Mouse (Mus musculus) midbrain, embryonic 12.5 days (tissue): ENCODE data around the gene Txn2. TPM values are rescaled to one million over a fixed set of nuclear protein-coding genes. Genes with fewer than 3 reads are reported as not detected.
A peak's percentile ranks its signal among the peaks of the same experiment; 100 is the strongest.

Source experiments
- ATAC-seq: fragments of 200-750 bp; cut with Nextera tagmentation; 2 replicates; pipeline ENCODE4 v1.8.0; 2017; ENCODE audit warnings: low read depth, moderate TSS enrichment, moderate library complexity; ENCODE audit not compliant: low FRiP score
- H3K27ac ChIP-seq: fragments of 300-500 bp; sonication (generic); replicated peaks from 2 replicates; pipeline ENCODE4 v1.5.1; 2016; ENCODE audit warnings: mild to moderate bottlenecking
- H3K27me3 ChIP-seq: fragments of 300-500 bp; sonication (generic); 2 replicates; pipeline ENCODE4 v1.6.1; 2016; ENCODE audit warnings: mild to moderate bottlenecking
- H3K36me3 ChIP-seq: fragments of 300-500 bp; sonication (generic); 2 replicates; pipeline ENCODE4 v1.6.1; 2016
- H3K4me1 ChIP-seq: fragments of 300-500 bp; sonication (generic); 2 replicates; pipeline ENCODE4 v1.6.1; 2016
- H3K4me2 ChIP-seq: fragments of 300-500 bp; sonication (generic); replicated peaks from 2 replicates; pipeline ENCODE4 v1.6.1; 2016; ENCODE audit warnings: mild to moderate bottlenecking, moderate library complexity
- H3K4me3 ChIP-seq: fragments of 300-500 bp; sonication (generic); 2 replicates; pipeline ENCODE4 v1.5.1; 2016; ENCODE audit warnings: mild to moderate bottlenecking
- H3K9ac ChIP-seq: fragments of 300-500 bp; sonication (generic); replicated peaks from 2 replicates; pipeline ENCODE4 v1.6.1; 2016; ENCODE audit warnings: mild to moderate bottlenecking, moderate library complexity
- H3K9me3 ChIP-seq: fragments of 300-500 bp; sonication (generic); 2 replicates; pipeline ENCODE4 v1.6.1; 2016; ENCODE audit warnings: mild to moderate bottlenecking
- WGBS: fragments of 180-500 bp; shearing (Covaris S2); methylation state at CpG from one replicate; pipeline ENCODE4 v1.1.7; 2016; 5-methylcytosine and 5-hydroxymethylcytosine counted together
- polyA plus RNA-seq: library from polyadenylated mRNA; unstranded; fragments of >200 nt; fragmentation: Nextera tagmentation; extraction: Ambion mirVana; gene quantifications from 2 replicates; pipeline ENCODE4 v1.2.1, GENCODE M21; 2016

Txn2 gene
- polyA plus RNA-seq, 1 experiment from 2014 or later, result 210 TPM

DNA sequence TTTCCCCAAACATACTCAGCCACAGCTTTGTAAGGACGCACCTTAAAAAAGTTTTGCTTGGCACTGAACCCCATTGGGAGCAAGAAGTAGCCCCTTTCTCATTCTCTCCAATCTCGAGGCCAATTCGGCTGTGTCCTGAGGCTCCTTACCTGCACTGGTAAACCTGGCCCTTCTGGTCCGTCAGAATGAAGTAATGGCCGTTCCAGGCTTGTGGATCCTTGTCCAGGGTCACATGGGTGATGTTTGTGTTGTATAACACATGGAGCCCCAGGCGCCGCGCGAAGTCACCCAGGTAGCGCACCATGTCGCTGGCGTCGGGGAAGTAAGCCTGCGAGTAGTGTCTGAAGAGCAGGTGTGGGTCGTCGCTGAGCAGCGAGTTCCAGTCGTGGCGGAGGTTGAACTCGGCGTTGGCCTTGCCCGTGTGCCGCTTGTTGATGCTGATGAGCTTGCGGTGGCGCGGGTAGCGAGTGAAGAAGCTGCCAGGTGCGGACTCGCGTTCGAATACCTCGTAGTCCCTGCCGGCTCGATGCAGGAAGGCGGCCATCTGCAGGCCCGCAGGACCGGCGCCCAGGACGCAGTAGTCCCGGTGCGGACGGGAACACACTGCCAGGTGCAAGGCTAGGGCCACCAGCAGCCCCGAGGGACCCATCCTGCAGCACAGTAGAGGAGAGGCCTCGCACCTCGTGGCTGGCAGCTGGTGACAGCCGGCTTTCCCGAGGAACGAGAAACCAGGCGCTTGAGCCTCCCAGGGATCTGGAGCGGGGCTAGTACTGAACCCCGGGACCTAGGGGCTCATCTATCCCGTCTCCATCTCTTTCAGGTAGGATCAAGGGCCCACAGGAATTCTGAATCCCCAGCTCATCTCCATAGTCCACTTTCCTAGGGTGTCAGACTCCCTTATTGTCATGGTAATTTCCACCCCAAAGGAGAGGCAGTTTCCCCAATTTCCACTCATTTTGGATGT lies 26.9 kb upstream of the Txn2 start:
- peaks cover 33% of the 10 kb centered on the region for H3K36me3 ChIP-seq
- peak overlapping the region; percentile 60 for H3K9ac ChIP-seq
- 11% methylated on average over 52 of the region's 52 CpGs for WGBS
- H3K4me3 ChIP-seq, result peak overlapping the region; percentile 55
- no peaks in the 10 kb centered on the region for H3K9me3 ChIP-seq
- peak; percentile 29 for ATAC-seq
- H3K27ac ChIP-seq, result no peak overlapping the region
- peaks cover 18% of the 10 kb centered on the region for H3K27me3 ChIP-seq
- peaks cover 19% of the 10 kb centered on the region for H3K4me1 ChIP-seq
- H3K4me2 ChIP-seq, result peak overlapping the region; percentile 76

DNA sequence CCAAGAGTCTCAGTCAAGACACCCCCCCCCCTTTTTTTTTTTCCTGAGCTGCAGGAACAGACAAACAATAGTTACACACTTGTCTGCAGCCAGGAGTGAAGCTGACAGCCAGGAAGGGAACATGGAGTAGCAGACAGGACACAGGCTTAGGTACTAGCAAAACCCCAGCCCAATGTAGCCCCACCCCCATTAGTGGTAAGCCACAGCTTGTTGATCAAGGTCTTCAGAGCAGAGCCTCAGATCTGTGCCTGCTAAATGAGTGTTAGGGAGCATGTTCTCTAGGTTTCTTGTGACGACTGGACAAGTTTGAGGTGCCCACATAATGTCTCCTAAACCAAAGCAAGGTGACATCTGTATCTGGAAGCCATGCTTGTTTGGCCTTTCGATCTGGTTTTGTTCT lies 25.6 kb upstream of the Txn2 start:
- H3K27ac ChIP-seq, result no peak overlapping the region
- H3K9me3 ChIP-seq, result no peaks in the 10 kb centered on the region
- H3K4me3 ChIP-seq, result no peak overlapping the region
- H3K4me1 ChIP-seq, result peaks cover 19% of the 10 kb centered on the region
- peaks cover 22% of the 10 kb centered on the region for H3K36me3 ChIP-seq
- H3K9ac ChIP-seq, result 0 out of 2 replicates have a peak overlapping the region, but pooled peaks have one; percentile 20
- no peak overlapping the region for H3K4me2 ChIP-seq
- 92% methylated on average over 2 of the region's 2 CpGs for WGBS
- ATAC-seq, result no peak
- H3K27me3 ChIP-seq, result peaks cover 18% of the 10 kb centered on the region

DNA sequence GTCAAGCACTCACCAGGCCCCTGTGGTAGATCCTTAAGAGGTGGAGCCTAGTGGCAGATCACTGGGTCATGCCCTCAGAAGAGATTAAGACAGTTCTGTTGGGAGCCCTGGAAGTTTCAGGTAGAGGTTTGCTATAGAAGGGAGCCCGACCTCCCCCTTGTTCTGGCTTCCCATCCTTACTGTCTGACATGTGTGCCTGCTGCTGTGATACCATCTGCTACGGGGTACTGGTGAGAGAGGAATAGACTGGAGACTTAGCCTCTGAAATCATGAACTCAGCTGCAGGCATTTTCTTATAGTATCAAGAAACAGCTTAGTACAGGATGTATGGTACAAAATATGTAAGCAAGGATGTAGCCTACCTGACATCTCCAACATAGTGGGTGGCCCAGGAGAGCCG lies 24.1 kb upstream of the Txn2 start:
- no peak for ATAC-seq
- Histone ChIP-seq H3K9me3 (no peaks in the 10 kb centered on the region), H3K4me2 (no peak overlapping the region), H3K4me3 (no peak overlapping the region), H3K36me3 (peaks cover 14% of the 10 kb centered on the region; the same call in 1 of the 2 replicates), H3K27me3 (peaks cover 16% of the 10 kb centered on the region), H3K4me1 (peaks cover 19% of the 10 kb centered on the region), H3K27ac (no peak overlapping the region), H3K9ac (no peak overlapping the region)
- WGBS, result 93% methylated on average over 3 of the region's 3 CpGs

GRCm38 (mm10) chr15:77949061-77949460 lies 20.3 kb upstream of the Txn2 start:
- no peaks in the 10 kb centered on the region for H3K9me3 ChIP-seq
- no peak overlapping the region for H3K4me2 ChIP-seq
- H3K4me3 ChIP-seq, result no peak overlapping the region
- peaks cover 33% of the 10 kb centered on the region; the same call in 1 of the 2 replicates for H3K36me3 ChIP-seq
- ATAC-seq, result no peak
- no peak overlapping the region for H3K9ac ChIP-seq
- 0 out of 2 replicates have a peak, but pooled peaks cover 3% of the 10 kb centered on the region for H3K4me1 ChIP-seq
- no peaks in the 10 kb centered on the region for H3K27me3 ChIP-seq
- 93% methylated on average over 7 of the region's 7 CpGs for WGBS
- H3K27ac ChIP-seq, result no peak overlapping the region

DNA sequence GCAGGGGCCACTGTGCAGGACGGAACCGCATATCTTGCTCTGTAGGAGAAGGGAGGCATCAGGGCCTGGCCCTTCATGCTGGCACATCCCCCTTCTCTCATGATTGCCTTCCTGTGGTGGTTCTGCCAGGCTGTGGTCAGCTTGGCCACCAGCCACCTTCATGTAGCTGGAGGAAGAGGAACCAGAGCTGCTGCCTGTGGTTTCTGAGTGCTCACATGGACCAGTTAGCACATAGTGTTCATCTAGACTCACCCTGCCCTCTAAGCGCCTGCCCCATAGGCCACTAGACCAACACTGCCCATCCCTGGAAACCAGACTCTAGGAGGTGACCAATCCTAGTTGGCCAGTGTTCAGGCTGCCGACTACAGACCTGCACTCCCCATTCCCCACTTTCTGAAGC lies 16.9 kb upstream of the Txn2 start:
- Histone ChIP-seq H3K27me3 (no peaks in the 10 kb centered on the region), H3K4me3 (no peak overlapping the region), H3K9me3 (no peaks in the 10 kb centered on the region), H3K4me2 (no peak overlapping the region), H3K36me3 (peaks cover 44% of the 10 kb centered on the region), H3K27ac (no peak overlapping the region), H3K9ac (no peak overlapping the region), H3K4me1 (no peaks in the 10 kb centered on the region)
- ATAC-seq, result no peak
- 93% methylated on average over 4 of the region's 4 CpGs for WGBS

- Histone ChIP-seq H3K27me3 (no peaks in the 10 kb centered on the region), H3K36me3 (peaks cover 29% of the 10 kb centered on the region), H3K4me1 (no peaks in the 10 kb centered on the region), H3K4me2 (no peak overlapping the region), H3K27ac (no peak overlapping the region), H3K4me3 (no peak overlapping the region), H3K9ac (no peak overlapping the region), H3K9me3 (no peaks in the 10 kb centered on the region)
- no peak for ATAC-seq
- WGBS, result 84% methylated on average over 3 of the region's 3 CpGs
Observed at GRCm38 (mm10) chr15:77941563-77941962, 12.8 kb upstream of the Txn2 start.

- Histone ChIP-seq H3K4me2 (no peak overlapping the region), H3K9me3 (no peaks in the 10 kb centered on the region), H3K36me3 (peaks cover 15% of the 10 kb centered on the region), H3K4me3 (no peak overlapping the region), H3K27me3 (peaks cover 10% of the 10 kb centered on the region; the same call in 1 of the 2 replicates), H3K4me1 (peaks cover 4% of the 10 kb centered on the region; the same call in 1 of the 2 replicates), H3K27ac (no peak overlapping the region), H3K9ac (no peak overlapping the region)
- ATAC-seq, result no peak
- 66% methylated on average over 5 of the region's 5 CpGs for WGBS
Observed at GRCm38 (mm10) chr15:77938516-77938915, 9.7 kb upstream of the Txn2 start.

DNA sequence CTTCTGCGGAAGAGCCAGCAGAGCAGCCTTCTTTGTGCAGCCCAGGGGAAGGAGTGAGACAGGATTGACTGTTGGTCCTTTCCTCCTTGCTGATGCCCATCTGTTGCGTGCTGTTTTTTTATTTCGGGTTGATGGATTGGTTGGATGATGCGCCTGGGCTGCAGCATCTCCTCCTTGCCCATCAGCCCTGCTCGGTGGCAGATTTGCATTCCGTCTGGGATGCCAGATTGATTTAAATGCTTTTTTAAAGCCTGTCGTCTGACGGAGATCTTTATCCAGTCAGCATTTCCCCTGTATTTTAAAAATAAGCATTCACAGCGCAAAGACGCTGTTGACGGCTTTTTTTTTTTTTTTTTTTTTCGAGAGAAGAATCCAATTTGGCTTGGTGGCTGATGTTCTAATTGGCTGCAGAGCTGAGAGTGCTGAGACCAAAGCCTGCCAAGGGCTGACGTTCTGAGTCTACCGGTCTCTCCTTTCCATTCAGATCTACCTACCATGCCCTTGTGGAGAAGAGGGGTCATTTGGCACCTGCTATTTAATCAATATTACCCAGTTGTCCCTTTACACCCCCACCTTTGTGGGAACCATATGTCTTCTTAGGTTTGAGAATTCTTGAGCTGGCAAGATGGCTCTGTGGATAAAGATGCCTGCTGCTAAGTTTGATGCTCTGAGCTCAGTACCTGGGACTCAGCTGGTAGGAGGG lies 7.0 kb upstream of the Txn2 start:
- H3K9ac ChIP-seq, result no peak overlapping the region
- H3K4me1 ChIP-seq, result peaks cover 6% of the 10 kb centered on the region; the same call in 1 of the 2 replicates
- H3K9me3 ChIP-seq, result no peaks in the 10 kb centered on the region
- H3K36me3 ChIP-seq, result no peaks in the 10 kb centered on the region
- no peak for ATAC-seq
- H3K4me2 ChIP-seq, result no peak overlapping the region
- 83% methylated on average over 14 of the region's 14 CpGs for WGBS
- no peak overlapping the region for H3K27ac ChIP-seq
- no peak overlapping the region for H3K4me3 ChIP-seq
- peaks cover 14% of the 10 kb centered on the region; the same call in 1 of the 2 replicates for H3K27me3 ChIP-seq

- Histone ChIP-seq H3K36me3 (no peaks in the 10 kb centered on the region), H3K27ac (no peak overlapping the region), H3K4me3 (no peak overlapping the region)
Observed at GRCm38 (mm10) chr15:77934968-77935367, 6.2 kb upstream of the Txn2 start.

DNA sequence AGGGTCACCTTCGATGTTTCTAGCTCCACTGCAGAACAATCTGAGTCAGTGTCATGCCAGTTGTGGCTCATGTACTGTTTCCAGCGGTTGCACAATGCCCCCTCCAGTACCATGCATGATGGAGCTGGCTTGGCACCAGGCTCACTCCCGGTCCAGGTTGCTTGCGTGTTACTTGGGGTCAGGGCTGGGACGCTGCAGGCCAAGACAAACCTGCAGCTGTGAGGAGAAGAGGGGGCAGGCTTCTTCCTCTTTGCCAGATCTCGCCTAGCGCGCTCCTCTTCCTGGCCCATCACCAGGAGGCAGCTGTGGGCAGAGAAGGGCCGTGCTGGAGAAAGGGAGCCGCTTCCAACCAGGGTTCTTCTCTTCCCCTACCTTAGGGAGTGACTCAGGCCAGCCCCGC lies 5.5 kb upstream of the Txn2 start:
- no peak overlapping the region for H3K4me3 ChIP-seq
- H3K27me3 ChIP-seq, result peaks cover 14% of the 10 kb centered on the region; the same call in 1 of the 2 replicates
- H3K27ac ChIP-seq, result no peak overlapping the region
- no peak overlapping the region for H3K9ac ChIP-seq
- H3K4me2 ChIP-seq, result no peak overlapping the region
- ATAC-seq, result no peak
- peaks cover 15% of the 10 kb centered on the region for H3K4me1 ChIP-seq
- no peaks in the 10 kb centered on the region for H3K9me3 ChIP-seq
- WGBS, result 78% methylated on average over 11 of the region's 11 CpGs
- no peaks in the 10 kb centered on the region for H3K36me3 ChIP-seq

More at GRCm38 (mm10) chr15:77934968-77935367, 6.2 kb upstream of the Txn2 start:
- Histone ChIP-seq H3K4me2 (no peak overlapping the region), H3K9ac (no peak overlapping the region), H3K9me3 (no peaks in the 10 kb centered on the region), H3K4me1 (peaks cover 9% of the 10 kb centered on the region), H3K27me3 (peaks cover 14% of the 10 kb centered on the region; the same call in 1 of the 2 replicates)
- no peak for ATAC-seq
- WGBS, result 65% methylated on average over 5 of the region's 5 CpGs

DNA sequence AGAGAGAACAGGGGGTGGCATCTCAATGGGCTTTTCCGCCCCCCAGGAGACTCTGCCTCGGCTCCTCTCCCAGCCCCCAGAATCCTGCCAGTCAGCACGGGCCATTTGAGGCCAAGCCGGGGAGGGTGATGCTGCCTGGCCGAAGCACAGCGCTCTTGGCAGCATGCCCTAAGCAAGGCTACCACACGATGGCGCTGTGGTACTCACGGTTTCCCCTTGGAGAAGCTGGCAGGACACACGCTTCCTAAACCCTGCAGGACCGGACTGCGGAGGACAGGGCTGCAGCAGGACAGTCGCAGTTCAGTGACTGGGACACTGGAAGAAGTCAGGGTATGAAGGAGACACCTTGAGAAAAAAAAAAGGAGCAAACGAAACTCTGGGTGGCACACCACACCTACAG lies 5.0 kb upstream of the Txn2 start:
- Histone ChIP-seq H3K27ac (no peak overlapping the region), H3K4me1 (peaks cover 16% of the 10 kb centered on the region), H3K9ac (no peak overlapping the region; the same call in 1 of the 2 replicates), H3K36me3 (no peaks in the 10 kb centered on the region), H3K27me3 (peaks cover 14% of the 10 kb centered on the region; the same call in 1 of the 2 replicates), H3K4me2 (peak overlapping the region; percentile 6), H3K9me3 (no peaks in the 10 kb centered on the region), H3K4me3 (no peak overlapping the region)
- ATAC-seq, result 0 out of 2 replicates have a peak, but pooled peaks have one; percentile 21
- 1% methylated on average over 14 of the region's 14 CpGs for WGBS

DNA sequence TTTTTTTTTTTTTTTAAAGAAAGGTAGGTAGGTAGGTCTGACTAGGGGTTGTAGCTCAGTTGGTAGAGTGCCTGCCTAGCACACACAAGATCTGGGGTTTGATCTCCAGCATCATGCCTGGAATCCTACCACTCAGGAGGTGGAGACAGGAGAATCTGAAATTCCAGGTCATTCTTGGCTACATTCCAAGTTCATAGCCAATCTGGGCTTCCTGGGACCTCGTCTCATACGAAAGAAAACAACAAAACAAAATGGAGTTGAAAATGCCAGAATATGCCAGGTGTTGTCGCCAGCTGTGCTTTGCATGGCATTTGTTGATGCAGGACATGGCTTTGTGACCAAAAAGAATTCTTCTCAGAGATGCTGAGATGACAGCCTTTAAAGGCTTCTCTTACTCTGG lies 4.4 kb upstream of the Txn2 start:
- Histone ChIP-seq H3K36me3 (no peaks in the 10 kb centered on the region), H3K27ac (no peak overlapping the region), H3K9ac (no peak overlapping the region; the same call in 1 of the 2 replicates), H3K4me1 (peaks cover 17% of the 10 kb centered on the region), H3K27me3 (peaks cover 14% of the 10 kb centered on the region; the same call in 1 of the 2 replicates), H3K9me3 (no peaks in the 10 kb centered on the region), H3K4me3 (no peak overlapping the region), H3K4me2 (no peak overlapping the region)
- no peak for ATAC-seq
- 75% methylated on average over 3 of the region's 3 CpGs for WGBS
